Mouse (Mus musculus) right cerebral cortex, postnatal 14 days (tissue): ENCODE results near the gene Gm21317.
"Not testable (repeated sequence)": the region's sequence is repeated elsewhere in the genome, so short reads cannot be mapped to it uniquely, and the experiment has no call there.

Experiments used
- DNase-seq: peaks from one replicate; pipeline ENCODE4 v3.0.0; 2022

Gene Gm21317

GRCm38 (mm10) chrY:82224927-82225326, at the start of gene Gm21317:
Gene Gm21317 (plus strand): TSS chrY:82225227.
- DNase-seq = not testable (repeated sequence)
